Mouse (Mus musculus) ES-E14 (cell line): ENCODE measurements around the gene Cacng5.

Experiments used
- HCFC1 ChIP-seq: IDR thresholded peaks from 2 replicates; pipeline ENCODE4 v1.6.1; 2012; ENCODE audit warnings: low read length, inconsistent platforms, borderline replicate concordance; ENCODE audit not compliant: insufficient read depth
- ZC3H11A ChIP-seq: IDR thresholded peaks from 2 replicates; pipeline ENCODE4 v1.6.1; 2012; ENCODE audit warnings: low read depth, mild to moderate bottlenecking, inconsistent platforms, low read length, borderline replicate concordance
- ZNF384 ChIP-seq: IDR thresholded peaks from 2 replicates; pipeline ENCODE4 v1.6.1; 2012; ENCODE audit warnings: low read depth, low read length, inconsistent platforms

DNA sequence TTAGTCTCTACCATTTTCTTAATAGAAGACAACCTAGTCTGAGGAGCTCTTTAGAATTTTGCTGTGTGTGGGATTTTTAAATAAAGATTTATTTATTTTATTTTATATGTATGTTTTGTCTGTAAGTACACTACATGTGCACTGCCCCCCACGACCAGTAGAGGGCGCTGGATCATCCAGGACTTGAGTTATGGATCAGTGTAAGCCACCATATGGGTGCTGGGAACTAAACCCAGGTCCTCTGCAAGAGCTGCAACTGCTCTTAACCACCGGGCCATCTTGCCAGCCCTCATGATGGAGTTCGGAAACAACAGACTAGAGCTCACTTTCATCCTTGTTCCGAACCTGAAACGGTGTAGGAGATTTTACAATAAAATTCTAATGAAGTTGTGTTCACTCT, 42.1 kb downstream of the Cacng5 start:
- TF ChIP-seq ZNF384 (no peak), HCFC1 (no peak), ZC3H11A (no peak)
